Mouse (Mus musculus): ENCODE measurements around the gene Vmn1r29. TPM values are rescaled to one million over a fixed set of nuclear protein-coding genes. Genes with fewer than 3 reads are reported as not detected.
"Not testable (repeated sequence)": the region's sequence is repeated elsewhere in the genome, so short reads cannot be mapped to it uniquely, and the experiment has no call there.

The Vmn1r29 gene
- polyA plus RNA-seq (2015; fragmentation: Nextera tagmentation; extraction: Ambion mirVana), result not detected in 2 replicates

- Histone ChIP-seq H3K9me3 (replicated peaks) (no peaks in the 10 kb centered on the region), H3K27ac (no peak within 1 kb of the TSS), H3K36me3 (no peaks in the 10 kb centered on the region), H3K4me1 (replicated peaks) (no peaks in the 10 kb centered on the region), H3K4me3 (no peak within 1 kb of the TSS), H3K27me3 (no peaks in the 10 kb centered on the region), H3K9ac (no peak within 1 kb of the TSS), H3K4me2 (no peak within 1 kb of the TSS)
- no peak for ATAC-seq (replicated peaks; ENCODE audit: insufficient number of reproducible peaks, insufficient read depth, low FRiP score, low read depth)
These were observed at the start of gene Vmn1r29 for GRCm38 (mm10) chr6:58301249-58301648. Gene Vmn1r29, plus strand, starts transcription at chr6:58301549.

- Histone ChIP-seq H3K36me3 (no peaks in the 10 kb centered on the region), H3K9me3 (replicated peaks) (no peaks in the 10 kb centered on the region), H3K27ac (no peak within 1 kb of the TSS), H3K9ac (no peak within 1 kb of the TSS), H3K4me2 (no peak within 1 kb of the TSS), H3K4me3 (no peak within 1 kb of the TSS), H3K4me1 (replicated peaks) (no peaks in the 10 kb centered on the region), H3K27me3 (no peaks in the 10 kb centered on the region)
- WGBS, result 66% methylated on average over 1 of the region's 1 CpGs
- ATAC-seq (replicated peaks; ENCODE audit: insufficient number of reproducible peaks, insufficient read depth, low FRiP score, low read depth), result no peak
These were observed 39.6 kb upstream of the Vmn1r29 start, which contains the start of gene Vmn1r28 for GRCm38 (mm10) chr6:58261737-58262136. Gene Vmn1r28, plus strand, starts transcription at chr6:58262037.

- not testable (repeated sequence) for H3K36me3 ChIP-seq; H3K4me2 ChIP-seq; H3K9me3 ChIP-seq (replicated peaks); H3K27ac ChIP-seq; H3K4me3 ChIP-seq; ATAC-seq (replicated peaks; ENCODE audit: insufficient number of reproducible peaks, insufficient read depth, low FRiP score, low read depth); H3K4me1 ChIP-seq (replicated peaks); H3K27me3 ChIP-seq; H3K9ac ChIP-seq
- 85% methylated on average over 1 of the region's 1 CpGs for WGBS
These were observed 21.7 kb upstream of the Vmn1r29 start for GRCm38 (mm10) chr6:58279661-58280060.

GRCm38 (mm10) chr6:58292201-58292600, 9.1 kb upstream of the Vmn1r29 start:
- no peak overlapping the region for H3K4me3 ChIP-seq
- H3K9ac ChIP-seq, result no peak overlapping the region
- no peak for ATAC-seq (replicated peaks; ENCODE audit: insufficient number of reproducible peaks, insufficient read depth, low FRiP score, low read depth)
- no peaks in the 10 kb centered on the region for H3K27me3 ChIP-seq
- no peaks in the 10 kb centered on the region for H3K36me3 ChIP-seq
- no peaks in the 10 kb centered on the region for H3K9me3 ChIP-seq (replicated peaks)
- H3K4me2 ChIP-seq, result no peak overlapping the region
- 64% methylated on average over 2 of the region's 2 CpGs for WGBS
- H3K4me1 ChIP-seq (replicated peaks), result no peaks in the 10 kb centered on the region
- H3K27ac ChIP-seq, result no peak overlapping the region

GRCm38 (mm10) chr6:58298511-58298910, 2.8 kb upstream of the Vmn1r29 start:
- H3K4me3 ChIP-seq; H3K9me3 ChIP-seq (replicated peaks); H3K4me1 ChIP-seq (replicated peaks); H3K27ac ChIP-seq; H3K36me3 ChIP-seq; H3K27me3 ChIP-seq; H3K9ac ChIP-seq; H3K4me2 ChIP-seq; ATAC-seq (replicated peaks; ENCODE audit: insufficient number of reproducible peaks, insufficient read depth, low FRiP score, low read depth): not testable (repeated sequence)
- 75% methylated on average over 19 of the region's 19 CpGs for WGBS

GRCm38 (mm10) chr6:58330686-58331085, 29.3 kb downstream of the Vmn1r29 start:
- not testable (repeated sequence) for H3K9ac ChIP-seq; H3K27me3 ChIP-seq; H3K4me1 ChIP-seq (replicated peaks); H3K4me3 ChIP-seq; ATAC-seq (replicated peaks; ENCODE audit: insufficient number of reproducible peaks, insufficient read depth, low FRiP score, low read depth); H3K4me2 ChIP-seq; H3K27ac ChIP-seq; H3K36me3 ChIP-seq; H3K9me3 ChIP-seq (replicated peaks)
- WGBS, result 71% methylated on average over 17 of the region's 17 CpGs

Other genes with a start within 250 kb of the Vmn1r29 start
- not detected in 2 replicates for gene Vmn1r27, start 82.7 kb upstream of the Vmn1r29 start, polyA plus RNA-seq (2015; fragmentation: Nextera tagmentation; extraction: Ambion mirVana)
- not detected in 2 replicates for gene Vmn1r28, start 39.5 kb upstream of the Vmn1r29 start, polyA plus RNA-seq (2015; fragmentation: Nextera tagmentation; extraction: Ambion mirVana)
- not detected in 2 replicates for gene Vmn1r30, start 141.8 kb downstream of the Vmn1r29 start, polyA plus RNA-seq (2015; fragmentation: Nextera tagmentation; extraction: Ambion mirVana)
- gene Vmn1r31, start 173.8 kb downstream of the Vmn1r29 start, polyA plus RNA-seq (2015; fragmentation: Nextera tagmentation; extraction: Ambion mirVana), result not detected in 2 replicates